Mouse (Mus musculus) CH12.LX (cell line): ENCODE results near the gene Fyb2. TPM values are rescaled to one million over a fixed set of nuclear protein-coding genes. Genes with fewer than 3 reads are reported as not detected.

Source experiments
- DNase-seq: peaks from one replicate; pipeline ENCODE4 v3.0.0-alpha.2; 2013; ENCODE audit errors: extremely low read depth
- H3K27ac ChIP-seq: 2 replicates; pipeline ENCODE4 v1.5.1; 2012; ENCODE audit warnings: low read depth, mild to moderate bottlenecking, control low read depth, moderate library complexity; ENCODE audit not compliant: insufficient read depth
- H3K27me3 ChIP-seq: replicated peaks from 2 replicates; pipeline ENCODE3; 2012; ENCODE audit warnings: inconsistent platforms
- H3K36me3 ChIP-seq, 2 experiments: replicated peaks in 1 of 2; 2 replicates each; pipeline versions ENCODE3 to v1.6.1; 2012; ENCODE audit warnings: inconsistent platforms in 1 of 2, low read length in 1 of 2, mild to moderate bottlenecking in 1 of 2, mixed read lengths in 1 of 2, moderate library complexity in 1 of 2; ENCODE audit not compliant: control insufficient read depth in 1 of 2, insufficient read depth in 1 of 2
- H3K4me1 ChIP-seq, 2 experiments: 2 replicates each; pipeline ENCODE4 v1.6.1; 2012; ENCODE audit warnings: inconsistent platforms in 1 of 2, moderate library complexity in 1 of 2; ENCODE audit not compliant: insufficient read depth in 2 of 2, control insufficient read depth in 1 of 2
- H3K4me2 ChIP-seq: 2 replicates; pipeline ENCODE4 v1.6.1; 2012; ENCODE audit warnings: low read depth, mild to moderate bottlenecking, control low read depth; ENCODE audit not compliant: poor library complexity, insufficient read depth, severe bottlenecking
- H3K4me3 ChIP-seq, 3 experiments: fragments of 150-350 bp in 1 of 3; sonication (generic) in 1 of 3; replicated peaks in 1 of 3; 2 replicates each; pipeline versions ENCODE3 to v1.5.1; 2011 to 2012; ENCODE audit warnings: low read depth in 2 of 3, low read length in 2 of 3, mild to moderate bottlenecking in 2 of 3, moderate library complexity in 2 of 3, control low read depth in 1 of 3, improper control_type of control experiment in 1 of 3, inconsistent platforms in 1 of 3, mixed read lengths in 1 of 3; ENCODE audit not compliant: poor library complexity in 1 of 3
- H3K79me2 ChIP-seq: replicated peaks from 2 replicates; pipeline ENCODE4 v1.6.1; 2012; ENCODE audit warnings: mild to moderate bottlenecking, moderate library complexity; ENCODE audit not compliant: control insufficient read depth, poor library complexity, insufficient read depth, severe bottlenecking; ENCODE audit errors: extremely low read depth
- H3K9ac ChIP-seq: 2 replicates; pipeline ENCODE4 v1.6.1; 2012; ENCODE audit warnings: low read depth, mild to moderate bottlenecking, control low read depth, moderate library complexity; ENCODE audit not compliant: insufficient read depth
- H3K9me3 ChIP-seq: replicated peaks from 2 replicates; pipeline ENCODE3; 2012; ENCODE audit warnings: low read length, inconsistent platforms, mixed read lengths
- BHLHE40 ChIP-seq: IDR thresholded peaks from 2 replicates; pipeline ENCODE4 v1.6.1; 2011; ENCODE audit warnings: mild to moderate bottlenecking, low read depth, low read length, improper control_type of control experiment
- CHD1 ChIP-seq: IDR thresholded peaks from 2 replicates; pipeline ENCODE4 v1.6.1; 2012; ENCODE audit warnings: low read depth, low read length, improper control_type of control experiment, inconsistent platforms
- E2F4 ChIP-seq: IDR thresholded peaks from 2 replicates; pipeline ENCODE4 v1.6.1; 2011; ENCODE audit warnings: low read depth, low read length, improper control_type of control experiment; ENCODE audit not compliant: insufficient replicate concordance
- EP300 ChIP-seq: IDR thresholded peaks from 2 replicates; pipeline ENCODE4 v1.6.1; 2011; ENCODE audit warnings: low read length, improper control_type of control experiment
- ETS1 ChIP-seq: conservative IDR thresholded peaks from 2 replicates; pipeline ENCODE4 v1.6.1; 2012; ENCODE audit warnings: low read depth, mild to moderate bottlenecking, inconsistent platforms, low read length, improper control_type of control experiment, moderate library complexity
- HCFC1 ChIP-seq: IDR thresholded peaks from 2 replicates; pipeline ENCODE4 v1.6.1; 2012; ENCODE audit warnings: low read depth, mild to moderate bottlenecking, inconsistent platforms, low read length, improper control_type of control experiment
- JUN ChIP-seq: IDR thresholded peaks from 2 replicates; pipeline ENCODE4 v1.6.1; 2011; ENCODE audit warnings: low read depth, mild to moderate bottlenecking, low read length, improper control_type of control experiment, moderate library complexity; ENCODE audit not compliant: insufficient read depth
- KAT2A ChIP-seq: IDR thresholded peaks from 2 replicates; pipeline ENCODE4 v1.6.1; 2012; ENCODE audit warnings: low read length, improper control_type of control experiment, inconsistent platforms; ENCODE audit not compliant: insufficient replicate concordance
- MAFK ChIP-seq: IDR thresholded peaks from 2 replicates; pipeline ENCODE4 v1.6.1; 2011; ENCODE audit warnings: low read length, improper control_type of control experiment; ENCODE audit not compliant: insufficient replicate concordance
- MYC ChIP-seq: IDR thresholded peaks from 2 replicates; pipeline ENCODE4 v1.6.1; 2011; ENCODE audit warnings: low read depth, mild to moderate bottlenecking, improper control_type of control experiment, low read length
- POLR2A ChIP-seq: IDR thresholded peaks from 2 replicates; pipeline ENCODE4 v1.6.1; 2011; ENCODE audit warnings: low read depth, mild to moderate bottlenecking, improper control_type of control experiment, low read length
- RCOR1 ChIP-seq: conservative IDR thresholded peaks from 2 replicates; pipeline ENCODE4 v1.6.1; 2012; ENCODE audit warnings: low read depth, mild to moderate bottlenecking, inconsistent platforms, low read length, improper control_type of control experiment
- UBTF ChIP-seq: IDR thresholded peaks from 2 replicates; pipeline ENCODE4 v1.6.1; 2012; ENCODE audit warnings: low read depth, mild to moderate bottlenecking, inconsistent platforms, low read length, improper control_type of control experiment, moderate library complexity
- USF2 ChIP-seq: conservative IDR thresholded peaks from 2 replicates; pipeline ENCODE4 v1.6.1; 2011; ENCODE audit warnings: low read depth, low read length, improper control_type of control experiment
- ZMIZ1 ChIP-seq: IDR thresholded peaks from 2 replicates; pipeline ENCODE4 v1.6.1; 2012; ENCODE audit warnings: low read depth, mild to moderate bottlenecking, inconsistent platforms, low read length, improper control_type of control experiment
- ZNF384 ChIP-seq: IDR thresholded peaks from 2 replicates; pipeline ENCODE4 v1.6.1; 2012; ENCODE audit warnings: low read depth, low read length, improper control_type of control experiment, inconsistent platforms
- dilution Hi-C: fragments of 300-500 bp; cut with MboI; formaldehyde crosslinking; loops from 2 replicates; pipeline ENCODE4 v1.14.3; 2020; ENCODE audit warnings: low sequenced_read_pairs; ENCODE audit not compliant: extremely low pct_unique_long_range_greater_than_20kb, extremely low pct_ligation_motif_present
- in situ Hi-C: fragments of 300-500 bp; cut with MboI; formaldehyde crosslinking; loops from 3 replicates; pipeline ENCODE4 v1.14.3; 2019; ENCODE audit warnings: low sequenced_read_pairs, low pct_ligation_motif_present, low pct_unique_long_range_greater_than_20kb, mixed read lengths
- polyA plus RNA-seq: library from polyadenylated mRNA; unstranded; fragments of >175 nt; gene quantifications from 2 replicates; pipeline ENCODE4 v1.2.1, GENCODE M21; 2012; ENCODE audit warnings: low read depth; ENCODE audit not compliant: insufficient read length
- total RNA-seq, 2 experiments: library from RNA; depleted of rRNA; stranded (reverse); fragments of 300-350 nt in 1 of 2; fragments of >200 nt in 1 of 2; gene quantifications; 2 replicates each; pipeline ENCODE4 v1.2.3; 2012 to 2014

The Fyb2 gene
- total and polyA plus RNA-seq, 3 experiments = 0.28 TPM; not detected in 2

- Histone ChIP-seq H3K4me3 (no peak overlapping the region), H3K4me1 (peaks cover 0 to 17% of the 10 kb centered on the region in 2 experiments; a peak in 2 of 4 replicates), H3K4me2 (no peak overlapping the region), H3K27me3 (no peaks in the 10 kb centered on the region), H3K36me3 (no peaks in the 10 kb centered on the region), H3K9me3 (no peaks in the 10 kb centered on the region), H3K27ac (no peak overlapping the region)
- no peak for DNase-seq
- in situ Hi-C loops (no loop called here), dilution Hi-C loops (no loop called here)
- TF ChIP-seq USF2 = no peak
- TF ChIP-seq MAFK = no peak
- peak; percentile 9; the same call in 1 of the 2 replicates for TF ChIP-seq EP300
- TF ChIP-seq BHLHE40 = 0 out of 2 replicates have a peak, but pooled peaks have one; percentile 20
- TF ChIP-seq ZNF384 = peak; percentile 76
- TF ChIP-seq, all 38 proteins: peak for 3
- Histone ChIP-seq H3K79me2 (no peaks in the 10 kb centered on the region), H3K9ac (no peak overlapping the region)
Measured at GRCm38 (mm10) chr4:104993140-104993874, 80.1 kb downstream of the Fyb2 start.

- dilution Hi-C loops = no loop called here
- no peak for DNase-seq
- H3K27me3 ChIP-seq = no peaks in the 10 kb centered on the region
- no peak for TF ChIP-seq MYC
- TF ChIP-seq JUN = no peak
- no peak for TF ChIP-seq UBTF
- TF ChIP-seq ETS1 = no peak
- no peak for TF ChIP-seq KAT2A
- no peak for TF ChIP-seq ZMIZ1
- TF ChIP-seq E2F4 = no peak
- no peak for TF ChIP-seq RCOR1
- TF ChIP-seq POLR2A = no peak
- no peak for TF ChIP-seq USF2
- TF ChIP-seq ZNF384 = no peak
- no peak for TF ChIP-seq HCFC1
- TF ChIP-seq CHD1 = no peak
- no peaks in the 10 kb centered on the region for H3K4me1 ChIP-seq
- no peak overlapping the region for H3K4me2 ChIP-seq
- H3K27ac ChIP-seq = no peak overlapping the region
- H3K9me3 ChIP-seq = no peaks in the 10 kb centered on the region
- in situ Hi-C loops = no loop called here
- no peak overlapping the region for H3K4me3 ChIP-seq
- no peaks in the 10 kb centered on the region for H3K36me3 ChIP-seq
- no peaks in the 10 kb centered on the region for H3K79me2 ChIP-seq
- H3K9ac ChIP-seq = no peak overlapping the region
Measured at GRCm38 (mm10) chr4:104999702-105000101, 86.4 kb downstream of the Fyb2 start.
